Comparison of ENCODE assay signal across 18 mouse cellular contexts in the genomic region with DNA sequence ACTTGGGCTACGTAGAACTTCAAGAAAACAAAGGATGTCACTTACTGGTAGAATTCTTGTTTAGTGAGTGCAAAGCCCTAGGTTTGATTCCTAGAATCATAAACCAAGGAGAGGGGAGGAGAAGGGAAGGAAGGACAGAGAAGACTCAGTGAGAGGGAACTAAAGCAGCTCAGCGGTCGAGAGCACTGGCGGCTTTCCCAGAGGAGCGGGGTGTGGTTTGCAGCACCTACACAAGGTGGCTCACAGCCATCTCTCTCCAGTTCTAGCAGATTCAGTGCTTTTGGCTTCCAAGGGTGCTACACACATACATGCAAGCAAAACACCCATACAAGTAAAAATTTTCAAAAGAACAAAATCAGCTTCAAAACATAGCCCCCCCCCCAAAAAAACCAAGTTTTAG.
A peak's percentile ranks its signal among the peaks of the same experiment; 100 is the strongest.
DNase-seq lines count a peak whose midpoint lies in the region; TF ChIP-seq lines count a peak whose summit lies in the region.
"Had no signal": no experiment of that assay in that cellular context is flagged by ENCODE, and none has a peak within 500 bp of the region (broad histone marks: within the 10 kb centered on the region; RNA-seq: fewer than 3 reads in every experiment).

No protein-coding gene starts in this region.

- H3K27ac ChIP-seq in layer of hippocampus, adult 2 months, result peak overlapping the region; percentile 86
- H3K27ac ChIP-seq: embryonic facial prominence, embryonic 10.5 days; gastrocnemius, adult 2 months; limb, embryonic 13.5 days had no signal

- intact Hi-C loops in gastrocnemius, postnatal 36 days (cut with DNase I), result no loop called here

- peak; percentile 34 to 67 for DNase-seq in cerebellum, postnatal 25 days
- no peak for DNase-seq in cerebellum, adult 9-10 months
- DNase-seq in layer of hippocampus, adult 2 months (ENCODE audit: low spot score in 2 of 2), result peak; percentile 38 to 41
- no peak for DNase-seq in layer of hippocampus, postnatal 36 days
- DNase-seq in adipocyte (ENCODE audit: low spot score), result peak; percentile 87
- peak; percentile 52 for DNase-seq in right cerebral cortex, postnatal 25 days
- DNase-seq in gastrocnemius, postnatal 36 days, result no peak
- no peak for DNase-seq in heart, adult 11 months
- DNase-seq: adrenal gland, postnatal 25 days; B cell, adult 2 months; cerebellum, adult 11-12 months; gastrocnemius, adult 2 months; lung, adult 2 months; midbrain, embryonic 14.5 days; spleen, adult 18-20 months; thymus, postnatal 4 days had no signal

- no peak for TF ChIP-seq CTCF in layer of hippocampus, adult 2 months (conservative IDR thresholded peaks at IDR 0.05)

- peak overlapping the region; percentile 36 for H3K4me3 ChIP-seq in layer of hippocampus, adult 2 months
- H3K4me3 ChIP-seq: embryonic facial prominence, embryonic 10.5 days; gastrocnemius, adult 2 months; limb, embryonic 13.5 days had no signal

Comparison
In these comparisons a context has a peak if more than half of its experiments do, and no peak if none do; other contexts are left out.
1. DNase-seq: peak in cerebellum, postnatal 25 days (2 of 2), layer of hippocampus, adult 2 months (2 of 2), adipocyte (single experiment) and right cerebral cortex, postnatal 25 days (single experiment); none in cerebellum, adult 9-10 months (single experiment), layer of hippocampus, postnatal 36 days (0 of 2), gastrocnemius, postnatal 36 days (0 of 2) and heart, adult 11 months (single experiment).